Mouse (Mus musculus): Measurements from ENCODE around the gene Cdh4.

Cdh4 gene

GRCm38 (mm10) chr2:179723401-179723800 is 281.2 kb downstream of the Cdh4 start:
- DNase-seq (ENCODE audit: low read depth, low spot score): no peak

DNA sequence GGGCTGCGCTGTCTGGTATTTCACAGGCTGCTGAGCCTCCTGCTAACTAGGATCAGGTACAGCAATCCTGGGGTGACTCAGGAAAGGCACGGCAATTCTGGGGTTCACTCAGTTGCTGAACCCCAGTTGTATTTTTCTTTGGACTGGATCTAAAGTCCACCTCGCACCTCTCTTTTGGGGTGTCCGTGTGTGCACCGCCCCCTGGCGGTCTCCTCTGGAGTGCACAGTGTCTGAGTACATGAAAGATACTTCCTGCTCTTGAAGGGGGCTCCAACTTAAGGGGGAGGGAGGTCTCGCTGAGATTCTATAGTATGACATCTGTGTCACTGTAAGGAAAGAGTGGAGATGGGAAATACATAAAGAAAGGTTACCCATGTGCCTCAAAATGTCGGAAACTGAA is 286.8 kb downstream of the Cdh4 start:
- peak; percentile 5 for DNase-seq (ENCODE audit: low read depth, low spot score)

- DNase-seq (ENCODE audit: low read depth, low spot score): no peak
Measured at GRCm38 (mm10) chr2:179729802-179730201, 287.6 kb downstream of the Cdh4 start.

DNA sequence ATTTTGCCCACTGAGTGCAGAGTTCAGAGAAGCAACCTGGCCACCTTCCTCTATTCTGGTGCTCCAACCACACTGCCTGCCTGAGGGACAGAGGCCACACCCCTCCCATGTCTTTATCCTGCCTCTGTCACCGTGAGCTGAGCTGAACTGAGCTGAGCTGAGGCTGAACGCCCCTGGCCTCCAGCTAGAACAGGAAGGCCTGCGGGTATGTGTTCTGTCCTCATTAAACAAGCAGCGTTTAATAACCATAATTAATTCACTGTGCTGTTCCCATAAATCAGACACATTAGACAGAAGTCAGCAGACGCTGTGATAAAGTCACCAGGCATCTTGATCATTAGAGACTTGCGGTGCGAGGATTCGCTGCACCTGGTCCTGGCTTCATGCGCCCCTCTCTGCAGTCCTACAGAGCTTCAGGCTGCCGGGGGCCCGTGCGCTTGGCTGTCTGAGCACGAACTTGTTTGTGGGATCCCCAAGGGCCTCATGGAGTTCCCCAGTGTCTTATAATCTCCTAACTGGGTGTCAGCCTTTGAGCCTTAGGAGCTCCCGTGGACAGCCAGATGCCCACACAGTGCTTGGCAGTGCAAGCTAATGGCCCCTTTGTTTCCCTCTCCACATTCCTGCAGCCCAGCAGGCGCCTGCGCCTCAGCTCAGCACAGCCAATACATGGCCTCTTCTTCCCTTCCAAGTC is 291.1 kb downstream of the Cdh4 start:
- no peak for DNase-seq (ENCODE audit: low read depth, low spot score)

DNA sequence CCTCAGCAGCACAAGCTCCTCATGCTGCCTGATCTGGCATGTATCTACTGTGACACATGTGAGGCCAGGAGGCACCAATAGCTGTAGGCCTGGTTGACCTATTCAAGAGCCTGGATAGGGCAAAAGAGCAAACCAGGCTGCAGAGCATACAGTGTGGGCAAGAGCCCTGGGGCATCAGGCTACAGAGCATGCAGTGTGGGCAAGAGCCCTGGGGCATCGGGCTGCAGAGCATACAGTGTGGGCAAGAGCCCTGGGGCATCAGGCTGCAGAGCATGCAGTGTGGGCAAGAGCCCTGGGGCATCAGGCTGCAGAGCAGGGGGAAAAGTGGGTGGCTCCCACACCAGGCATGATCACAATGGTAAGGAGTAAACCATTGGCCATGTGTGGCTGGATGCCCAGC is 300.2 kb downstream of the Cdh4 start:
- no peak for DNase-seq (ENCODE audit: low read depth, low spot score)

GRCm38 (mm10) chr2:179742828-179743227 is 300.6 kb downstream of the Cdh4 start:
- DNase-seq (ENCODE audit: low read depth, low spot score): no peak

DNA sequence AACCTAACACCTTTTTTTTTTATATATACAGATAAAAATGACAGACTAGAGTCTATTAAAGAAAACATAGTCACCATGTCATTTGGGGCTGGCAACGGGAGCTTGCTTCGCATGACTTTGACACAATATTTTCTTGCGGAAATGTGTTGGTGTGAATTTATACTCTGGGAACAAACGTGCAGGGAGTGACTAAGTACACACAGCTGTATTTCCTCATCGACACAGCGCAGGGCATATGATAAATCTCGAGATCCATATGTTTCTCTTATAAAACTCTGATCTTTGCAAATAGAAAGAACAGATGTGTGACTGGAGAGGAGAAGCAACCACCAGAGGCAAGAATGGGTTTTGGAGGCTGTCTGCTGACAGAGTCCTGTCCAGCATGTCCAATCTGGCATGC is 304.3 kb downstream of the Cdh4 start:
- DNase-seq (ENCODE audit: low read depth, low spot score): no peak

GRCm38 (mm10) chr2:179749399-179749798 is 307.2 kb downstream of the Cdh4 start:
- no peak for DNase-seq (ENCODE audit: low read depth, low spot score)

GRCm38 (mm10) chr2:179753811-179754210 is 311.6 kb downstream of the Cdh4 start:
- DNase-seq (ENCODE audit: low read depth, low spot score): no peak

DNA sequence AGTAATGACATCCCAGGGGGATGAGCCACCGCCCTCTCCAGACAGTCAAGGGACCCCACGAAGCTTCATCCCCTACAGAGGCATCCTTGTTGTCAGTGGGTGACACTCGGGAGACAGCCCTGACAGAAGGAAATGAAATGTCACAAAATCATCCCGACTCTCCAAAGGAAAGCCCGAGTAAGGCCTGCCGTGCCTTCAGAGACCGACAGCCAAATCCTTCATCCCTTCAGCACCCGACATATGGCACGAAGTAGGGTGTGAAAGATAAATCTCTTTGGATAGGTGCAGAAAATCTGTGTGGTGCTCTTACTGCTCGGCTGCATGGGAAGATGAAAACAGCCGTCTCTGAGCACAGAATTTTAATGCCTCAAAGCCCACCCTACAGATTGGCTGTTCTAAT is 312.5 kb downstream of the Cdh4 start:
- no peak for DNase-seq (ENCODE audit: low read depth, low spot score)

DNA sequence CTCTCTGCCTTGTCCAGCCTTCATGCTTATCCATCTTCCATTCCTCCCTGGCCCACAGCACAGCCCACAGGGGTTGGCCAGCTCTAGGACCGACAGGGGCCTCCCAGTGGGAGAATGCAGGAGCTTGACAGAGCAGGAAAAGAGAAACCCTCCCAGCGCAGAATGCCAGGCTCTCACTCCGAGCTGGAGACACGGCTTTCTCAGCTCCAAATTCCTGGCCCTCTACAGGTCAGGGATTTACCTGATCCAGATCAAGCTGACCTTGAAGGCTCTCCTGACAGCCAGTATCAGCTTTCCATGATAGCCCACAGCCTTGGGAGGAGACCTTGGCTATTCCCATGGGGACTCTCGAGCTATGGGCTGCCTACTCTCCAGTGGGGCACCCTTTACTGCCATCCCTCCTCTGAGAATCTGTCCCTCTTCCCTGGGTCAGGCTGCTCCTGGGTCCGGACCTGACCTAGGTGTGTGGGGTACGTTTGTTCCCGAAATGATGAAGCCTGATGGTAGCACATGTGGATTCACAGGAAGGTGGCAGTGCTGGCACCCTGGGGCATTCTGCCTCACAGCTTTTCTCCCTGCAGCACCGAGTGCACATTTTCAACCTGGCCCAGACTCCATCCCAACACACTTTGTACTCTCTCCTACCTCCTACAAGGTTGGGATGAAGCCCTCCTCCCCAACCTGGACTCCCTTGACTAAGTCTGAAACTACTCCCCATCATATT is 319.6 kb downstream of the Cdh4 start:
- no peak for DNase-seq (ENCODE audit: low read depth, low spot score)

- no peak for DNase-seq (ENCODE audit: low read depth, low spot score)
Measured at GRCm38 (mm10) chr2:179762521-179763305, 320.5 kb downstream of the Cdh4 start.

GRCm38 (mm10) chr2:179764460-179764859 is 322.2 kb downstream of the Cdh4 start:
- DNase-seq (ENCODE audit: low read depth, low spot score): no peak

DNA sequence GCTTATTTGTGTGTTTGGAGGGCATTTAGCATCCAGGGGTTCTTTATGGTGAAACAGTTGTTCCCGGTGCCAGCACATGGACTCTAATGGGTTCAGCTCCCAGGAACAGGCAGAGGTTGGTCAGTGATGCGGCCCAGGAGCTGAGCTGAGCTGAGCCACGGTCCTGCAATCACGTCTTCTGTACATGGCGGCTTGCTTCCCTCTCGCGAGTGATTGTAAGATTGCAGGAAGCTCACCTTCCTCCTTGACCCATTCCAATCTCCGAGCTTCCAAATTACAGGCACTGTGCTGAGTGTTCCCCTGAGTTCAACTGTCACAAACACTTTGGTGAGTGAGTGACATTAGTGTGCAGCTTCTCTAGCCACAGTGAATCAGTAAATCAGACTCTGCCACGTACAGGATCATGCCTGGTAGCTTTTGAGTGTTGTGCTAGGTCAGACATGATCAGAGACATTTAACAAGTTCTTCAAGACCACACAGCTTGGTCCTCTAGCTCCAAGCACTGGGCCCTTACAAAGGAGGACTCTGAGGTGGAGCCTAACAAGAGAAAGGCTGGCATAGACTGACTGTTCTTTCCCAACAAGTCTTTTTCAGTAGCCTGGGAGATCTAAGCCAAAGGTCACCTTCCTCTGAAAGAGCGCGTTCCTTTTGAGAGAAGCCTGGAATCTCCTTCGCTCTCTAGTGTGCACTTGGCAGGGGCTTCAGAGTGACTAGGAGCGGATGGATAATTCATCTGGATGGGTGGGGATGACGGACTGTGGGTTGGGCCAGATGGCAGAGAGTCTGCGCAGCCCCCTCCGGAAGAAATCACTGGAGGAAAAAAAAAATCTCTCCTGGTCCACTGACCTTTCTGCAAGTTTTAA is 324.7 kb downstream of the Cdh4 start:
- DNase-seq (ENCODE audit: low read depth, low spot score): no peak

GRCm38 (mm10) chr2:179767527-179767849 is 325.3 kb downstream of the Cdh4 start:
- DNase-seq (ENCODE audit: low read depth, low spot score): no peak

DNA sequence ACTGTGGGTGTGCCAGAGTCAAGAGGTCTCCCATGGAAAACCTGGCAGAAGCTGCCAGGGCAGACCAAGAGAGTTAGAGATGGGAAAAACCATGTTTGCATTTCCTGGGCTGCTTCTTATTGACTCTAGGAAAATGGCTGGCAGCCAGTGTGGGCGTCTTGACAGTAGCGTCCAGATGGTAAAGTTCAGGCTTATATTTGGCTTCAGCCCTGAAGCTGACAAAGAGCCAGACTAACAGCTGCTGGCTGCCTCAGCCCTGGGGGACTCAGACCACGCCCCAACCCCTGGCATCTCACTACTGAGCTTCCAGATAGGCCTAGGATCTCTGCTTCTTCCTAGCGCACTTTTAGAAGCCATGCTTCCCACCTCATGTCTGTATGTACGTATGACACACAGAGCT is 326.9 kb downstream of the Cdh4 start:
- DNase-seq (ENCODE audit: low read depth, low spot score): peak; percentile 50

DNA sequence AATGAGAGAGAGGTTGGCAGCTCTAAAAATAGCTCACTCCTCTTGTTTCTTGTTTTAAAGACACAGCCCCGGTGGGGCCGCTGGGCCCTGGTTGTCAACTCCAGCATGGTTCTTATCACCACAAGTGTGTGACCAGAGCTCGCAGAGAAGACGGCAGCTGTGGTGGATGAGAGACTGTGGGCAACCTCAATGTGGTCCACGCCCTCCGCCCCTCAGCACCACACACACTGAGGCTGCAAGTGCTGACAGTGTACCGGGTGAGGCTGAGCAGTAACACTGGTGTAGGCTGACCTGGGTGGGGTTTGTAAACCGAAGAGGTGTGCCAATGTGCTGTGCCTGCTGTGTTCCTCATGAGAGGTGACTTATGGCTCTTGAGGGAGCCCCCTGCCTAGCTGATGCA is 327.7 kb downstream of the Cdh4 start:
- DNase-seq (ENCODE audit: low read depth, low spot score): no peak

DNA sequence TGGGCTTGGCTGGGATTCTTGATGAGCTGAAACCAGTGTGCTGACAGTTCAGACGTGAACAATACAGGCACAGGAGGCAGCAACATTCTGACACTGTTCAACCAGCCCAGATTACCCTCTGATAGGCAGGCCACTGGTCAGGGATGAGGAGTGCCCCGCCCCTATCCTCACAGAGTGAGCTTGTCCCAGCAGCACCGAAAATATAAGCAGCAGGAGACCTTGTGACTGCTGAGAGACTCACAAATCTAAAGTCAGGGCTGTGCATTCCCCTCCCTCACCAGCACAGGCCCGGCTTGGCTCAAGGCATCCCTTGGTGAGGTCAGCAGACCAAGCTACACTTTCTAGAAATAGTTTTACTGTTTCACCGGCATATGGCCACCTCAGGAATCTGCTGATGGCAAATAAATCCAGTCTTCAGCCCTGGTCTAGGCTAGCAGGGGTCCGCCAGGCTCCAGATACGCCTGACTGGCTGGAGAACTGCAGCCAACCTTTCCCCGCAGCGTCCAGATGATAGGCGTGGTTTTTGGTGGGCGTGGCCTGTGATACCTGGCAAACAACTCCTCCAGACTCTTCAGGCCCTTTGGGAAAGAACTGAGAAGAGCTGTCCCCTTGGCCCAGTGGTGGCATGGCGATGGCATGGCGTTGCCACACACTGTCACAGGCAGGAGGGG is 332.3 kb downstream of the Cdh4 start:
- DNase-seq (ENCODE audit: low read depth, low spot score): no peak

- no peak for DNase-seq (ENCODE audit: low read depth, low spot score)
Measured at GRCm38 (mm10) chr2:179775999-179776705, 333.9 kb downstream of the Cdh4 start.

GRCm38 (mm10) chr2:179779266-179779665 is 337.0 kb downstream of the Cdh4 start:
- DNase-seq (ENCODE audit: low read depth, low spot score): no peak

- DNase-seq (ENCODE audit: low read depth, low spot score): no peak
Measured at GRCm38 (mm10) chr2:179780961-179781360, 338.7 kb downstream of the Cdh4 start.
